Mouse (Mus musculus): Measurements from ENCODE around the gene Evl.

Evl gene

GRCm38 (mm10) chr12:108651053-108651660 lies 96.6 kb downstream of the Evl start:
- no peak for DNase-seq (ENCODE audit: low spot score)

GRCm38 (mm10) chr12:108653358-108654335 lies 99.1 kb downstream of the Evl start:
- DNase-seq (ENCODE audit: low spot score) = no peak

GRCm38 (mm10) chr12:108657350-108657749 lies 102.8 kb downstream of the Evl start:
- DNase-seq (ENCODE audit: low spot score) = peak; percentile 51

- peak; percentile 79 for DNase-seq (ENCODE audit: low spot score)
Observed at GRCm38 (mm10) chr12:108668606-108669235, 114.2 kb downstream of the Evl start.

GRCm38 (mm10) chr12:108671541-108671940 lies 117.0 kb downstream of the Evl start:
- peak; percentile 23 for DNase-seq (ENCODE audit: low spot score)

GRCm38 (mm10) chr12:108672908-108673307 lies 118.4 kb downstream of the Evl start:
- no peak for DNase-seq (ENCODE audit: low spot score)

GRCm38 (mm10) chr12:108673546-108673945 lies 119.0 kb downstream of the Evl start:
- peak; percentile 18 for DNase-seq (ENCODE audit: low spot score)

GRCm38 (mm10) chr12:108674502-108674901 lies 120.0 kb downstream of the Evl start:
- DNase-seq (ENCODE audit: low spot score) = peak; percentile 55

- no peak for DNase-seq (ENCODE audit: low spot score)
Observed at GRCm38 (mm10) chr12:108674916-108675315, 120.4 kb downstream of the Evl start.

- DNase-seq (ENCODE audit: low spot score) = no peak
Observed at GRCm38 (mm10) chr12:108675614-108676401, 121.3 kb downstream of the Evl start.

GRCm38 (mm10) chr12:108677116-108677515 lies 122.6 kb downstream of the Evl start:
- DNase-seq (ENCODE audit: low spot score) = no peak

GRCm38 (mm10) chr12:108678366-108678765 lies 123.8 kb downstream of the Evl start:
- DNase-seq (ENCODE audit: low spot score) = no peak

GRCm38 (mm10) chr12:108680861-108681260 lies 126.3 kb downstream of the Evl start:
- DNase-seq (ENCODE audit: low spot score) = peak; percentile 68

GRCm38 (mm10) chr12:108682240-108683023 lies 127.9 kb downstream of the Evl start:
- DNase-seq (ENCODE audit: low spot score) = no peak

GRCm38 (mm10) chr12:108686463-108686862 lies 131.9 kb downstream of the Evl start:
- DNase-seq (ENCODE audit: low spot score) = no peak

GRCm38 (mm10) chr12:108686926-108687325 lies 132.4 kb downstream of the Evl start:
- no peak for DNase-seq (ENCODE audit: low spot score)

- no peak for DNase-seq (ENCODE audit: low spot score)
Observed at GRCm38 (mm10) chr12:108689167-108689566, 134.6 kb downstream of the Evl start.

- no peak for DNase-seq (ENCODE audit: low spot score)
Observed at GRCm38 (mm10) chr12:108690529-108690928, 136.0 kb downstream of the Evl start.

GRCm38 (mm10) chr12:108693592-108693991 lies 139.1 kb downstream of the Evl start:
- DNase-seq (ENCODE audit: low spot score) = no peak

- peak; percentile 44 for DNase-seq (ENCODE audit: low spot score)
Observed at GRCm38 (mm10) chr12:108694223-108694622, 139.7 kb downstream of the Evl start.

Data from adipocyte (in vitro differentiated cells).